Mouse (Mus musculus) testis, adult 2 months (tissue): ENCODE results near the gene Ergic1.

Experiments
- CTCF ChIP-seq: fragments of 200-500 bp; IDR thresholded peaks from 2 replicates; pipeline ENCODE4 v1.5.1; 2012; ENCODE audit warnings: low read depth, mild to moderate bottlenecking, inconsistent platforms, low read length, moderate library complexity; ENCODE audit not compliant: control insufficient read depth, insufficient read depth, insufficient replicate concordance
- POLR2A ChIP-seq: fragments of 200-500 bp; IDR thresholded peaks from 2 replicates; pipeline ENCODE4 v1.6.1; 2012; ENCODE audit warnings: low read depth, mild to moderate bottlenecking, inconsistent platforms, low read length, moderate library complexity; ENCODE audit not compliant: control insufficient read depth

DNA sequence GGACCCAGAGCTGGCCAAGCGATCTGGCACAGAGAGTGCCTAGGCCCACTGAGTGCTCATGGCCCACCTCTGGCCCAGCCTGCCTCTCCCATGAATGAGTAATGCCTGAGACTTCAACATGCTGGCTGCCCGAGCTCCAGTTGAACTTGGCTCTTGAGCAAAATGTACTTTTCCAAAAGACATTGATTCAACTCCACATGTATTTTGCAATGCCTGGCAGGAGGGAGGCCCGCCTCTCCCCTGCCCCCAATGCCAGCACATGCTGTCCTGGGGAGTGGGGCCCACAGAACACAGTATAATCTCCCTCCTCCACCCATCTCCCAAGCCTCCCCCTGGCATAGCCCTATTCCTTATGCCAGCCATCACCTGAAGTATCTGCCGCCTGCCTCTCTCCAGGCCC lies 31.2 kb downstream of the Ergic1 start:
- TF ChIP-seq POLR2A (no peak), CTCF (no peak)
